Mouse (Mus musculus): ENCODE measurements at regions not wholly inside any gene's neighbourhood (a gene's known extent, or its start where the extent isn't known, plus 50 kb on each side); places are given as distances from the start of the nearest gene placed in this dataset.

GRCm38 (mm10) chr12:54454606-54455005 is 201.8 kb downstream of the Sptssa start:
- TF ChIP-seq CTCF (IDR thresholded peaks at IDR 0.05; ENCODE audit: extremely low read depth, insufficient read length, insufficient replicate concordance, low read depth, low read length): no peak
- TF ChIP-seq POLR2A (IDR thresholded peaks at IDR 0.05; ENCODE audit: low read depth, low read length): no peak
